Mouse (Mus musculus) heart, postnatal 0 days (tissue): ENCODE measurements around the gene Slc35b2. TPM values are rescaled to one million over a fixed set of nuclear protein-coding genes. Genes with fewer than 3 reads are reported as not detected.

Experiments used
- ATAC-seq: fragments of 200-750 bp; cut with Nextera tagmentation; 2 replicates; pipeline ENCODE4 v1.8.0; 2017; ENCODE audit warnings: low read depth, moderate number of reproducible peaks, moderate library complexity; ENCODE audit not compliant: insufficient read depth
- DNase-seq: peaks from one replicate; pipeline ENCODE4 v3.0.0-alpha.2; 2016; ENCODE audit warnings: low spot score
- H3K27ac ChIP-seq: fragments of 300-500 bp; sonication (generic); 2 replicates; pipeline ENCODE4 v1.5.1; 2014; ENCODE audit warnings: low read depth, mild to moderate bottlenecking
- H3K27me3 ChIP-seq: fragments of 300-500 bp; sonication (generic); 2 replicates; pipeline ENCODE4 v1.6.1; 2014; ENCODE audit warnings: low read length, mixed read lengths; ENCODE audit not compliant: control insufficient read depth, insufficient read depth
- H3K36me3 ChIP-seq: fragments of 300-500 bp; sonication (generic); replicated peaks from 2 replicates; pipeline ENCODE4 v1.6.1; 2014; ENCODE audit warnings: low read length, mixed read lengths; ENCODE audit not compliant: control insufficient read depth, insufficient read depth
- H3K4me1 ChIP-seq: fragments of 300-500 bp; sonication (generic); 2 replicates; pipeline ENCODE4 v1.6.1; 2014; ENCODE audit warnings: antibody characterized with exemption; ENCODE audit not compliant: control insufficient read depth, insufficient read depth
- H3K4me2 ChIP-seq: fragments of 300-500 bp; sonication (generic); 2 replicates; pipeline ENCODE4 v1.6.1; 2014; ENCODE audit warnings: low read depth, mild to moderate bottlenecking, low read length, moderate library complexity
- H3K4me3 ChIP-seq: fragments of 300-500 bp; sonication (generic); 2 replicates; pipeline ENCODE4 v1.5.1; 2014; ENCODE audit warnings: low read depth, low read length
- H3K9ac ChIP-seq: fragments of 300-500 bp; sonication (generic); replicated peaks from 2 replicates; pipeline ENCODE4 v1.6.1; 2014; ENCODE audit warnings: low read depth, low read length, mixed read lengths
- H3K9me3 ChIP-seq: fragments of 300-500 bp; sonication (generic); replicated peaks from 2 replicates; pipeline ENCODE4 v1.6.1; 2016; ENCODE audit warnings: low read length; ENCODE audit not compliant: control insufficient read depth
- CTCF ChIP-seq: IDR thresholded peaks from 2 replicates; pipeline ENCODE4 v1.5.1; 2016; ENCODE audit warnings: antibody characterized with exemption, control low read depth, low read depth
- EP300 ChIP-seq: IDR thresholded peaks from 2 replicates; pipeline ENCODE4 v1.6.1; 2016; ENCODE audit warnings: antibody characterized with exemption, low read depth
- WGBS: fragments of 180-500 bp; shearing (Covaris S2); extraction: QIAGEN DNeasy Blood & Tissue Kit; methylation state at CpG from one replicate; pipeline ENCODE4 v1.1.7; 2014; 5-methylcytosine and 5-hydroxymethylcytosine counted together
- polyA plus RNA-seq: library from polyadenylated mRNA; unstranded; fragments of >200 nt; fragmentation: Nextera tagmentation; extraction: Ambion mirVana; gene quantifications from 2 replicates; pipeline ENCODE4 v1.2.1, GENCODE M21; 2015
- total RNA-seq: library from RNA; depleted of rRNA; stranded (reverse); fragments of >200 nt; gene quantifications from 2 replicates; pipeline ENCODE4 v1.2.3, GENCODE M21; 2014; ENCODE audit warnings: low replicate concordance

The Slc35b2 gene
- total and polyA plus RNA-seq, 2 experiments from 2014 or later: 64.8 to 137 TPM

DNA sequence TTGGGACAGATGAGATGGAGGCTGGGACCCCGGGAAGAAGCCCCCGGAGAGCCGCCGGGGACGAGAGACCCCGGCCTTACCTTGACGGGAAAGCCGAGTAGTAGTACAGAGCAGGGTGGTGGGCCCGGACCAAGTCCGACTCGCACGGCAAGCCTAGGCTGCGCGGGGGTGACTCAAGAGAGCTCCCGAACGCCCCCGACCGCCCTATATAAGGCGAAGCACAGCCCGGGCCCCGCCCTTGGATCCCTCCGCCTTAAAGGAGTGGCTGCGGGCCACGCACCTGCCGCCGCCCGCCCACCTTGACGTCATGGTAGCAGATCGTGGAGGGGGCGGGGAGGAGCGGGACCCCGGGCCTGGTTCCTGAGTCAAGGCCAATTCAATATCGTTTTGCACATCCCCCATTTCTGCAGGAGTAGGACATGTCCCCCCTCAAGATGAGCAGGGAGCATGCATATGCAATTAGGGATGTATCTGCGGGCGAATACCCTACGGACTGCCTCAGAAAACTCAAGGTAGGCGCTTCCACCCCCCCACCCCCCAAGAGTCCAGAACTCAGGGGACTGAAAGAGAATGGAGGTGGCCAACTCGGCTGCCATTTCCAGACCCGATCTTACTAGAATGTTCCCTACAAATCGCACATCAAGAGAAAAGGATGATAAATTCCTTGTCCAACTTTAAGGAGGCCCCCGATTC is 9.6 kb downstream of the Slc35b2 start, which contains the start of gene Hsp90ab1:
Gene Hsp90ab1 (minus strand): TSS at position 185 of the 693 bp plus-strand sequence.
- ATAC-seq (peak; percentile 84), DNase-seq (peak; percentile 96)
- no peak for TF ChIP-seq CTCF
- peak; percentile 41 for TF ChIP-seq EP300
- H3K27me3 ChIP-seq: no peaks in the 10 kb centered on the region
- peak within 1 kb of the TSS; percentile 91 for H3K9ac ChIP-seq
- H3K27ac ChIP-seq: peak within 1 kb of the TSS; percentile 97
- under 1% methylated on average over 40 of the region's 41 CpGs for WGBS
- peak within 1 kb of the TSS; percentile 77 for H3K4me2 ChIP-seq
- H3K4me3 ChIP-seq: peak within 1 kb of the TSS; percentile 94
- H3K9me3 ChIP-seq: no peaks in the 10 kb centered on the region
- peaks cover 36% of the 10 kb centered on the region for H3K36me3 ChIP-seq
- H3K4me1 ChIP-seq: peaks cover 15% of the 10 kb centered on the region; the same call in 1 of the 2 replicates

- TF ChIP-seq CTCF: no peak
- peak; percentile 78; the same call in 1 of the 2 replicates for TF ChIP-seq EP300
- H3K4me3 ChIP-seq: peak overlapping the region; percentile 94
- no peaks in the 10 kb centered on the region for H3K9me3 ChIP-seq
- H3K36me3 ChIP-seq: peaks cover 31% of the 10 kb centered on the region
- 0% methylated on average over 17 of the region's 18 CpGs for WGBS
- peak overlapping the region; percentile 97 for H3K27ac ChIP-seq
- ATAC-seq (peak; percentile 68), DNase-seq (peak; percentile 92)
- H3K27me3 ChIP-seq: no peaks in the 10 kb centered on the region
- H3K4me2 ChIP-seq: peak overlapping the region; percentile 77
- H3K9ac ChIP-seq: peak overlapping the region; percentile 80
- peaks cover 21% of the 10 kb centered on the region; the same call in 1 of the 2 replicates for H3K4me1 ChIP-seq
Observed at GRCm38 (mm10) chr17:45573780-45574123, 10.1 kb downstream of the Slc35b2 start.

GRCm38 (mm10) chr17:45574129-45574761 is 10.6 kb downstream of the Slc35b2 start:
- DNase-seq (no peak), ATAC-seq (peak; percentile 20)
- H3K9ac ChIP-seq: peak overlapping the region; percentile 80
- peak overlapping the region; percentile 94 for H3K4me3 ChIP-seq
- no peak for TF ChIP-seq CTCF
- 0 out of 2 replicates have a peak, but pooled peaks have one; percentile 13 for TF ChIP-seq EP300
- peak overlapping the region; percentile 77 for H3K4me2 ChIP-seq
- peaks cover 21% of the 10 kb centered on the region; the same call in 1 of the 2 replicates for H3K4me1 ChIP-seq
- no peaks in the 10 kb centered on the region for H3K27me3 ChIP-seq
- peak overlapping the region; percentile 97 for H3K27ac ChIP-seq
- WGBS: 2% methylated on average over 17 of the region's 17 CpGs
- H3K36me3 ChIP-seq: peaks cover 26% of the 10 kb centered on the region
- H3K9me3 ChIP-seq: no peaks in the 10 kb centered on the region

DNA sequence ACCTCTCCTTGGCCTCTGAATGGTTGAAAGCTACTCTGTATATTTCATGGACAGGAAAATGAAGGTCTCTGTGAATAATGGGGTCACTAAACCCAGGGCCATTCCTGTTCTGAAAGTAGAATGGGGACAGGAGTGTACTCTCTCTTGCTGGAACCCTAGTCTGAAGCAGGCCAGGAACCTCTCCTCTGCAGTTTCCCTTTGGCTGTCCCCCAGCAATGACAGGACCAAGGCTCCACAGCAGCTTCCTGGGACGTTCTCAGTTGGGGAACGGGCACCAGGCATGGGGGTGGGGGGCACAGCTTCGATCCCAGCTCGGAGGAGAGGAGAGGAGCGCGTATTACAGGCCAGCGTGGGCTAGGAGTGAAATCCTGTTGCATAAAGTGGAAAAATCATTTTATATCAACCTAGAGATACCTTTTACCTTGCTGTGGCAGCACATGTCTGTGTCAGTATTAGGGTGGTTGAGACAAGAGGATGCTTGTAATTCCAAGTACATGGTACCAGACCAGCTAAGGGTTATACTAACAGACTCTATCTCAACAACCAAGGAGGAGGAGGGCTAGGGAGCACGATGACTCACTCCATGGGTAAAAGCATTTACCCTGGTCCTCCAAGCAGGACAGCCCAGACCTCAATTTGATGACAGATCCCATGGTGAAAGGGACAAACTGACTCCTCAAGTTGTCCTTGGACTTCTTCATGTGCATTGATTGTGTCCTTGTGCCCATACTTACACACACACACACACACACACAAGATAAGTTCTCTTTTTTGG is 11.6 kb downstream of the Slc35b2 start:
- Histone ChIP-seq H3K4me1 (peaks cover 21% of the 10 kb centered on the region; the same call in 1 of the 2 replicates), H3K4me3 (no peak overlapping the region), H3K27me3 (no peaks in the 10 kb centered on the region), H3K4me2 (no peak overlapping the region), H3K9me3 (no peaks in the 10 kb centered on the region), H3K9ac (no peak overlapping the region), H3K36me3 (peaks cover 15% of the 10 kb centered on the region), H3K27ac (peak overlapping the region; percentile 97)
- TF ChIP-seq EP300 (no peak), CTCF (no peak)
- DNase-seq: no peak
- 88% methylated on average over 8 of the region's 8 CpGs for WGBS
- no peak for ATAC-seq

DNA sequence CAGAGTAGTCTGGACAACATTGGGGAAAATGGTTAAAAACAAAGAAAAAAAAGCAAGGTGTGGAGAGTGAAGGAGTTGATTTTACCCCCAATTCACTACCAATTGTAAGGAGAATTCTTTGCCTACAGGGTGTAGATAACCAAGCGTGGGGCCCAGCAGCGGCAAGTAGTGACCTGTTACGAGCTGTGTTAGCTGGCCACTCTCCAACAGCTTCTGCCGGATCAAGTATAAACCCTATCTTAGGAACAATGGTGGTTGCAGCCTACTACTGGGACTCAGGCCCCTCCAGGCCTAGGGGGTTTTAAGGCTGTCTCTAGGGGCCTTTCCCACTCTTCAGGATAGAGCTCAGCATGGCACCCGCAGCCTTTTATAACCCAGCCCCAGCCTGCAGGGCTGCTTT is 14.6 kb downstream of the Slc35b2 start:
- ATAC-seq (no peak), DNase-seq (no peak)
- peaks cover 20% of the 10 kb centered on the region; the same call in 1 of the 2 replicates for H3K4me1 ChIP-seq
- TF ChIP-seq CTCF (no peak), EP300 (no peak)
- no peaks in the 10 kb centered on the region for H3K27me3 ChIP-seq
- H3K9ac ChIP-seq: 0 out of 2 replicates have a peak overlapping the region, but pooled peaks have one; percentile 29
- peak overlapping the region; percentile 82 for H3K27ac ChIP-seq
- no peak overlapping the region for H3K4me3 ChIP-seq
- H3K36me3 ChIP-seq: no peaks in the 10 kb centered on the region
- no peaks in the 10 kb centered on the region for H3K9me3 ChIP-seq
- H3K4me2 ChIP-seq: no peak overlapping the region; the same call in 1 of the 2 replicates
- 17% methylated on average over 5 of the region's 5 CpGs for WGBS
